Mouse (Mus musculus): Measurements from ENCODE around the gene N4bp1. TPM values are rescaled to one million over a fixed set of nuclear protein-coding genes. Genes with fewer than 3 reads are reported as not detected.
A peak's percentile ranks its signal among the peaks of the same experiment; 100 is the strongest.

N4bp1 gene
- total RNA-seq, 2 experiments from 2014 or later, result 32.5 to 34.8 TPM

GRCm38 (mm10) chr8:86862155-86862816 lies 22.8 kb downstream of the N4bp1 start:
- no peak for DNase-seq (ENCODE audit: extremely low spot score in 1 of 2, low spot score in 1 of 2)

- no peak for DNase-seq (ENCODE audit: extremely low spot score in 1 of 2, low spot score in 1 of 2)
These were observed 23.5 kb downstream of the N4bp1 start for GRCm38 (mm10) chr8:86861516-86861915.

GRCm38 (mm10) chr8:86856248-86856647 lies 28.8 kb downstream of the N4bp1 start:
- DNase-seq (ENCODE audit: extremely low spot score in 1 of 2, low spot score in 1 of 2), result no peak

GRCm38 (mm10) chr8:86854686-86855085 lies 30.4 kb downstream of the N4bp1 start:
- no peak for DNase-seq (ENCODE audit: extremely low spot score in 1 of 2, low spot score in 1 of 2)

GRCm38 (mm10) chr8:86853989-86854373 lies 31.1 kb downstream of the N4bp1 start:
- DNase-seq (ENCODE audit: extremely low spot score in 1 of 2, low spot score in 1 of 2), result no peak

- no peak for DNase-seq (ENCODE audit: extremely low spot score in 1 of 2, low spot score in 1 of 2)
These were observed 31.6 kb downstream of the N4bp1 start for GRCm38 (mm10) chr8:86853266-86853988.

GRCm38 (mm10) chr8:86852491-86852890 lies 32.6 kb downstream of the N4bp1 start:
- no peak for DNase-seq (ENCODE audit: extremely low spot score in 1 of 2, low spot score in 1 of 2)

- DNase-seq (ENCODE audit: extremely low spot score in 1 of 2, low spot score in 1 of 2), result no peak
These were observed 36.2 kb downstream of the N4bp1 start for GRCm38 (mm10) chr8:86848876-86849275.

GRCm38 (mm10) chr8:86848401-86848800 lies 36.7 kb downstream of the N4bp1 start:
- no peak for DNase-seq (ENCODE audit: extremely low spot score in 1 of 2, low spot score in 1 of 2)

- no peak for DNase-seq (ENCODE audit: extremely low spot score in 1 of 2, low spot score in 1 of 2)
These were observed 38.0 kb downstream of the N4bp1 start for GRCm38 (mm10) chr8:86847091-86847490.

- DNase-seq (ENCODE audit: extremely low spot score in 1 of 2, low spot score in 1 of 2), result no peak
These were observed 39.2 kb downstream of the N4bp1 start for GRCm38 (mm10) chr8:86845875-86846274.

- DNase-seq (ENCODE audit: extremely low spot score in 1 of 2, low spot score in 1 of 2), result no peak
These were observed 40.2 kb downstream of the N4bp1 start for GRCm38 (mm10) chr8:86844856-86845255.

GRCm38 (mm10) chr8:86843896-86844295 lies 41.2 kb downstream of the N4bp1 start:
- DNase-seq (ENCODE audit: extremely low spot score in 1 of 2, low spot score in 1 of 2), result peak in 1 of 2 experiments; percentile 33

GRCm38 (mm10) chr8:86841556-86842309 lies 43.3 kb downstream of the N4bp1 start:
- no peak for DNase-seq (ENCODE audit: extremely low spot score in 1 of 2, low spot score in 1 of 2)

- no peak for DNase-seq (ENCODE audit: extremely low spot score in 1 of 2, low spot score in 1 of 2)
These were observed 44.9 kb downstream of the N4bp1 start for GRCm38 (mm10) chr8:86840120-86840693.

GRCm38 (mm10) chr8:86838707-86839438 lies 46.2 kb downstream of the N4bp1 start:
- DNase-seq (ENCODE audit: extremely low spot score in 1 of 2, low spot score in 1 of 2), result no peak

- DNase-seq (ENCODE audit: extremely low spot score in 1 of 2, low spot score in 1 of 2), result no peak
These were observed 47.8 kb downstream of the N4bp1 start for GRCm38 (mm10) chr8:86837234-86837633.

GRCm38 (mm10) chr8:86835881-86836280 lies 49.2 kb downstream of the N4bp1 start:
- DNase-seq (ENCODE audit: extremely low spot score in 1 of 2, low spot score in 1 of 2), result no peak

GRCm38 (mm10) chr8:86834496-86835260 lies 50.4 kb downstream of the N4bp1 start:
- DNase-seq (ENCODE audit: extremely low spot score in 1 of 2, low spot score in 1 of 2), result no peak

- DNase-seq (ENCODE audit: extremely low spot score in 1 of 2, low spot score in 1 of 2), result no peak
These were observed 51.1 kb downstream of the N4bp1 start for GRCm38 (mm10) chr8:86833937-86834336.
